Mouse (Mus musculus) G1E (cell line): ENCODE results near the gene Ubash3b.

Experiments
- CTCF ChIP-seq: IDR thresholded peaks from 2 replicates; pipeline ENCODE4 v1.5.1; 2012; ENCODE audit warnings: low read depth, low read length, inconsistent platforms, mixed read lengths
- GATA1 ChIP-seq: IDR thresholded peaks from 2 replicates; pipeline ENCODE4 v1.6.1; 2012; ENCODE audit warnings: borderline replicate concordance, low read length, inconsistent platforms, mixed read lengths
- TAL1 ChIP-seq: conservative IDR thresholded peaks from 2 replicates; pipeline ENCODE4 v1.6.1; 2012; ENCODE audit warnings: low read depth, low read length, inconsistent platforms, mixed read lengths

- no peak for TF ChIP-seq GATA1
- TF ChIP-seq CTCF: no peak
- TF ChIP-seq TAL1: no peak
Measured at GRCm38 (mm10) chr9:41185331-41185730, 23.8 kb upstream of the Ubash3b start.
